ENCODE assay signal across 22 mouse cellular contexts in the genomic region with DNA sequence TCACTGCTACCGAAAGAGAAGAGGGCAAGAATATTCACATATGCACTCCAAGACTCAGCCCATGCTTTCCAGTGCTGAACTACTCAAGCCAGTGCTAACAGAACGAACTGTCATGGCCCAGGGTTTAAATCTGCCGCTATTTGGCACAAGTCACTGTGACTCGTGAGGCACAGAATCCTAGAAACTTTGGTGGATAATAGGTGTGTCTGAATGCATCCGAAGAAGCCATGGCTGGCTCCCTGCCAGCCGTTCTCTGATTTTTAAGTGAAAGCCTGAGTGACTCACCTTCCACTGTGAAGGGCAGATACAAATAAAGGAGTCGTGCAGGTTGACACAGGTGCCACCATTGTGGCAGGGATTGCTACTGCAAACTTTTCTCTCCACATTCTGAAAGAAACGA. TPM values are rescaled to one million over a fixed set of nuclear protein-coding genes. Genes with fewer than 3 reads are reported as not detected.
DNase-seq lines count a peak whose midpoint lies in the region; ATAC-seq and TF ChIP-seq lines count a peak whose summit lies in the region.
"Had no signal": no experiment of that assay in that cellular context is flagged by ENCODE, and none has a peak within 500 bp of the region (broad histone marks: within the 10 kb centered on the region; RNA-seq: fewer than 3 reads in every experiment).

No protein-coding gene starts in this region.

- no peak overlapping the region for H3K4me3 ChIP-seq in embryonic facial prominence, embryonic 14.5 days (ENCODE audit: low read depth, low read length)
- H3K4me3 ChIP-seq in embryonic facial prominence, embryonic 10.5 days = no peak overlapping the region
- no peak overlapping the region for H3K4me3 ChIP-seq in lung, embryonic 14.5 days (ENCODE audit: low read depth, low read length)
- no peak overlapping the region for H3K4me3 ChIP-seq in small intestine, adult 2 months (ENCODE audit: low read depth, low read length)
- H3K4me3 ChIP-seq: embryonic facial prominence, embryonic 15.5 days; erythroblast, embryonic 14.5 days; forebrain, embryonic 10.5 days; heart, embryonic 13.5 days; hindbrain, embryonic 15.5 days had no signal

- H3K27me3 ChIP-seq in embryonic facial prominence, embryonic 14.5 days (replicated peaks; ENCODE audit: control insufficient read depth, insufficient read depth, low read length) = no peaks in the 10 kb centered on the region
- H3K27me3 ChIP-seq in embryonic facial prominence, embryonic 10.5 days (replicated peaks; ENCODE audit: low read depth, poor library complexity, severe bottlenecking) = no peaks in the 10 kb centered on the region
- H3K27me3 ChIP-seq in lung, embryonic 14.5 days (ENCODE audit: insufficient read depth, low read length) = no peaks in the 10 kb centered on the region
- H3K27me3 ChIP-seq in small intestine, adult 2 months (ENCODE audit: control insufficient read depth, insufficient read depth, low read length) = no peaks in the 10 kb centered on the region
- H3K27me3 ChIP-seq: CH12.LX; embryonic facial prominence, embryonic 15.5 days; heart, embryonic 13.5 days; hindbrain, embryonic 15.5 days had no signal

- no peaks in the 10 kb centered on the region for H3K9me3 ChIP-seq in embryonic facial prominence, embryonic 14.5 days (ENCODE audit: control insufficient read depth, low read length)
- no peaks in the 10 kb centered on the region for H3K9me3 ChIP-seq in embryonic facial prominence, embryonic 10.5 days
- no peaks in the 10 kb centered on the region for H3K9me3 ChIP-seq in lung, embryonic 14.5 days (ENCODE audit: low read depth, low read length)
- H3K9me3 ChIP-seq: embryonic facial prominence, embryonic 15.5 days; forebrain, embryonic 10.5 days; heart, embryonic 13.5 days; hindbrain, embryonic 15.5 days had no signal

- TF ChIP-seq POLR2A in small intestine, adult 2 months (IDR thresholded peaks at IDR 0.05; ENCODE audit: low read depth, low read length) = no peak

- H3K9ac ChIP-seq in embryonic facial prominence, embryonic 14.5 days (ENCODE audit: low read depth, low read length) = no peak overlapping the region
- H3K9ac ChIP-seq in lung, embryonic 14.5 days = no peak overlapping the region
- H3K9ac ChIP-seq: embryonic facial prominence, embryonic 15.5 days; heart, embryonic 13.5 days; hindbrain, embryonic 15.5 days had no signal

- 76% methylated on average over 8 of the region's 8 CpGs for WGBS in embryonic facial prominence, embryonic 14.5 days
- 82% methylated on average over 8 of the region's 8 CpGs for WGBS in embryonic facial prominence, embryonic 10.5 days
- WGBS in lung, embryonic 14.5 days = 67% methylated on average over 8 of the region's 8 CpGs
- 49% methylated on average over 8 of the region's 8 CpGs for WGBS in small intestine, adult 2 months

- DNase-seq in embryonic facial prominence, embryonic 14.5 days (ENCODE audit: low spot score) = peak; percentile 64
- DNase-seq in embryonic facial prominence, embryonic 10.5 days (ENCODE audit: low spot score) = no peak
- peak; percentile 17 for DNase-seq in lung, embryonic 14.5 days
- DNase-seq in lung, postnatal 36 days = no peak
- peak; percentile 76 for DNase-seq in NIH3T3 (ENCODE audit: low read depth)
- DNase-seq in ovary, postnatal 14 days (ENCODE audit: low spot score) = no peak
- DNase-seq: adrenal gland, postnatal 14 days; cerebellum, adult 18-20 months; cerebellum, adult 9-11 months; cerebellum, postnatal 36 days; gastrocnemius, postnatal 10 days; heart, postnatal 36 days had no signal

- no peak for ATAC-seq in embryonic facial prominence, embryonic 14.5 days (ENCODE audit: low read depth)
- no peak for ATAC-seq in lung, embryonic 14.5 days (ENCODE audit: insufficient read depth)
- ATAC-seq in megakaryocyte-erythroid progenitor cell, adult 5-6 weeks (replicated peaks; ENCODE audit: low FRiP score, low TSS enrichment, poor library complexity, severe bottlenecking) = no peak
- ATAC-seq: activated CD4-positive, CD25-positive, alpha-beta regulatory T cell, adult 4 months; forebrain, embryonic 14.5 days had no signal

- no peak for TF ChIP-seq CTCF in lung, embryonic 14.5 days (IDR thresholded peaks at IDR 0.05; ENCODE audit: low read depth)
- no peak for TF ChIP-seq CTCF in small intestine, adult 2 months (IDR thresholded peaks at IDR 0.05; ENCODE audit: extremely low read depth, insufficient read length, insufficient replicate concordance, low read depth, low read length)

- H3K4me2 ChIP-seq in embryonic facial prominence, embryonic 14.5 days (ENCODE audit: low read depth, low read length) = no peak overlapping the region
- no peak overlapping the region for H3K4me2 ChIP-seq in lung, embryonic 14.5 days
- H3K4me2 ChIP-seq: embryonic facial prominence, embryonic 15.5 days; heart, embryonic 13.5 days; hindbrain, embryonic 15.5 days had no signal

- peaks cover under 1% of the 10 kb centered on the region; the same call in 1 of the 2 replicates for H3K4me1 ChIP-seq in embryonic facial prominence, embryonic 14.5 days (ENCODE audit: control insufficient read depth, insufficient read depth, low read length)
- peaks cover 2% of the 10 kb centered on the region for H3K4me1 ChIP-seq in embryonic facial prominence, embryonic 10.5 days
- H3K4me1 ChIP-seq in lung, embryonic 14.5 days (ENCODE audit: insufficient read depth) = no peaks in the 10 kb centered on the region
- H3K4me1 ChIP-seq in small intestine, adult 2 months (ENCODE audit: control insufficient read depth, insufficient read depth, insufficient read length, low read length) = peaks cover 7% of the 10 kb centered on the region; the same call in 1 of the 2 replicates
- H3K4me1 ChIP-seq: embryonic facial prominence, embryonic 15.5 days; heart, embryonic 13.5 days; hindbrain, embryonic 15.5 days had no signal

- no peaks in the 10 kb centered on the region for H3K36me3 ChIP-seq in embryonic facial prominence, embryonic 14.5 days (ENCODE audit: control insufficient read depth, insufficient read depth, low read length)
- H3K36me3 ChIP-seq in embryonic facial prominence, embryonic 10.5 days (replicated peaks) = no peaks in the 10 kb centered on the region
- H3K36me3 ChIP-seq in lung, embryonic 14.5 days (ENCODE audit: insufficient read depth) = no peaks in the 10 kb centered on the region
- peaks cover 27% of the 10 kb centered on the region for H3K36me3 ChIP-seq in small intestine, adult 2 months (ENCODE audit: control insufficient read depth, insufficient read depth, low read length)
- H3K36me3 ChIP-seq: embryonic facial prominence, embryonic 15.5 days; forebrain, embryonic 10.5 days; heart, embryonic 13.5 days; hindbrain, embryonic 15.5 days had no signal

- H3K27ac ChIP-seq in embryonic facial prominence, embryonic 14.5 days (replicated peaks; ENCODE audit: low read depth, low read length) = no peak overlapping the region
- H3K27ac ChIP-seq in embryonic facial prominence, embryonic 10.5 days (replicated peaks) = no peak overlapping the region
- no peak overlapping the region for H3K27ac ChIP-seq in lung, embryonic 14.5 days (ENCODE audit: low read depth)
- peak overlapping the region; percentile 42; the same call in 1 of the 2 replicates for H3K27ac ChIP-seq in small intestine, adult 2 months (ENCODE audit: insufficient read depth, low read depth, low read length)
- H3K27ac ChIP-seq: embryonic facial prominence, embryonic 15.5 days; forebrain, embryonic 10.5 days; heart, embryonic 13.5 days; hindbrain, embryonic 15.5 days had no signal

RNA-seq across cellular contexts. Expression of gene Cubn, which starts 5.1 kb away (rescaled TPM):
- polyA plus RNA-seq in embryonic facial prominence, embryonic 14.5 days (2014; fragmentation: Nextera tagmentation; extraction: Ambion mirVana) = 0.38 and 0.56 TPM in 2 replicates
- polyA plus RNA-seq in embryonic facial prominence, embryonic 10.5 days (2016; fragmentation: Nextera tagmentation; extraction: Ambion mirVana) = 0.11 and 0.14 TPM in 2 replicates
- 1.4 and 1.5 TPM in 2 replicates for polyA plus RNA-seq in lung, embryonic 14.5 days (2014; fragmentation: Nextera tagmentation; extraction: Ambion mirVana)
- 0.24 and 29.7 TPM in 2 replicates for polyA plus RNA-seq in small intestine, adult 2 months (2012; rRNA removed)
- not detected in 2 replicates for total RNA-seq in megakaryocyte-erythroid progenitor cell, adult 5-6 weeks (2014; fragmentation: Nextera tagmentation)
- not detected in 2 replicates for total RNA-seq in megakaryocyte-erythroid progenitor cell, adult 5-6 weeks (2017)
- polyA plus RNA-seq: erythroblast, embryonic 14.5 days had no signal

RNA-seq across cellular contexts. Expression of gene Trdmt1, which starts 58.0 kb away (rescaled TPM):
- 11.5 and 16.8 TPM in 2 replicates for polyA plus RNA-seq in embryonic facial prominence, embryonic 14.5 days (2014; fragmentation: Nextera tagmentation; extraction: Ambion mirVana)
- polyA plus RNA-seq in embryonic facial prominence, embryonic 10.5 days (2016; fragmentation: Nextera tagmentation; extraction: Ambion mirVana) = 7.5 TPM in 2 replicates
- 18.1 TPM in 2 replicates for polyA plus RNA-seq in lung, embryonic 14.5 days (2014; fragmentation: Nextera tagmentation; extraction: Ambion mirVana)
- 0.15 and 0.39 TPM in 2 replicates for polyA plus RNA-seq in small intestine, adult 2 months (2012; rRNA removed)
- total RNA-seq in megakaryocyte-erythroid progenitor cell, adult 5-6 weeks (2014; fragmentation: Nextera tagmentation) = 7.0 and 17.3 TPM in 2 replicates
- 9.3 and 14.4 TPM in 2 replicates for total RNA-seq in megakaryocyte-erythroid progenitor cell, adult 5-6 weeks (2017)

Comparison
In these comparisons a context has a peak if more than half of its experiments do, and no peak if none do; other contexts are left out.
1. DNase-seq: peak in embryonic facial prominence, embryonic 14.5 days (single experiment), lung, embryonic 14.5 days (single experiment) and NIH3T3 (single experiment); none in embryonic facial prominence, embryonic 10.5 days (single experiment), lung, postnatal 36 days (single experiment) and ovary, postnatal 14 days (single experiment).